Mouse (Mus musculus) forebrain, embryonic 11.5 days (tissue): ENCODE results near the gene Arpc5l. TPM values are rescaled to one million over a fixed set of nuclear protein-coding genes. Genes with fewer than 3 reads are reported as not detected.

ENCODE experiments used
- polyA plus RNA-seq: library from polyadenylated mRNA; unstranded; fragments of >200 nt; fragmentation: Nextera tagmentation; extraction: Ambion mirVana; gene quantifications from 2 replicates; pipeline ENCODE4 v1.2.1, GENCODE M21; 2014

The Arpc5l gene
- polyA plus RNA-seq, 1 experiment from 2014 or later, result 146 TPM

Other genes starting within 250 kb of the Arpc5l start
- 2.9 and 3.1 TPM in 2 replicates for gene Nr6a1, start 77.7 kb upstream of the Arpc5l start, polyA plus RNA-seq
- gene Olfml2a, start 73.4 kb upstream of the Arpc5l start, polyA plus RNA-seq, result 2.6 TPM in 2 replicates
- gene Wdr38, start 7.9 kb upstream of the Arpc5l start, polyA plus RNA-seq, result 1.5 and 1.8 TPM in 2 replicates
- gene Rpl35, start 276 bp downstream of the Arpc5l start, polyA plus RNA-seq, result 901 and 1,011 TPM in 2 replicates
- gene Golga1, start 60.2 kb downstream of the Arpc5l start, polyA plus RNA-seq, result 32.1 and 34.4 TPM in 2 replicates
- gene Scai, start 185.4 kb downstream of the Arpc5l start, polyA plus RNA-seq, result 10.2 and 11.4 TPM in 2 replicates
- 88.1 and 91.2 TPM in 2 replicates for gene Ppp6c, start 221.1 kb downstream of the Arpc5l start, polyA plus RNA-seq